Mouse (Mus musculus): ENCODE data around the gene Mrgpre. TPM values are rescaled to one million over a fixed set of nuclear protein-coding genes. Genes with fewer than 3 reads are reported as not detected.

Gene Mrgpre
- polyA plus RNA-seq, 2 experiments: 0.23 to 0.28 TPM

DNA sequence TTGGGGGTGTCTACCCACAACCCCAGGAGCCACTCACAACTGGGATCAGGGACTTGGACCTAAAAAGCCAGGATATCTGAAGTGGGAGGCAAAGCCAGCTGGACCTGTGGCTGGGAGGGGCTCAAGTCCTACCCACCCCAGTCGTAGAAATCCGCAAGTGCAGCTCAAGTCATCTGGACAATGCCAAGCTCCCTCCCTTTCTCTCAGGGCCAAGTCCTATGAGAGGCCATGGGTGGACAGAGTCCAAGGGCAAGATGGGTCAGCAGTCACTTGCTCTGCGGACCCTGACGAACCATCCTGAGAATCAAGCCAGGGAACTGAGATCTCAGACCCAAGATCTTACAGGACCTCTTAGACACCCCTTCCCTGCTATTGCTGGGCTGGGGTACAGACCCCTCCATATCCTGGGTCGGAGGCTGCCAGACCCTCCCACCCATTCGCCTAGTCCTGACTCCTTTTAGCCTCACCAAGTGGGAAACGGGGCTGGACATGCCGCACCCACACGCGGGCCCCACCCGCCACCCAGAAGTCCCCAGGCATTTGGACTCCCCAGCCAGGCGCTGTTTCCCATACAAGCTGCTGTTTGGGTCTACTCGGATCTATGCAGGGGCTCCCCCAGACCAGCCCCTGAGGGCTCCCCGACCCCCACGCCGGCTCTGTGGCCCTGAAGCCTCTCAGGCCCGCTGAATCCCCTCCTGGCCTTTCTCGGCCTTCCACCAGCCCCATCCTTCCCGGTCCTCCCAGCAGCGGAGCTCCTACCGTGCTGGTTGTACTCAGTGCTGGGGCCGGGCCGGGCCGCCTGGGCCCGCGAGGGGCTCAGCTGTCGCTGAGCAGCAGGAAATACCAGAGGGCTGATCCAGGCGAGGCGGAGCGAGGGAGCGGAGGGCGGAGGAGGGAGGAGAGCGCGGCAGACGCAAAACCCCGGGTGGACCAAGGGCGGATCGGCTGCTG, 44.5 kb downstream of the Mrgpre start:
- H3K27me3 ChIP-seq (ENCODE audit: control insufficient read depth, insufficient read depth, low read length): peaks cover 15% of the 10 kb centered on the region
- H3K4me2 ChIP-seq (ENCODE audit: low read depth): peak overlapping the region; percentile 41
- no peaks in the 10 kb centered on the region for H3K4me1 ChIP-seq (replicated peaks; ENCODE audit: control insufficient read depth in 2 of 2, insufficient read depth in 2 of 2, low read length in 1 of 2)
- DNase-seq (ENCODE audit: low read depth in 3 of 3, low spot score in 3 of 3): no peak
- peak overlapping the region; percentile 37 to 40 for H3K4me3 ChIP-seq (ENCODE audit: insufficient read depth in 1 of 2, low read depth in 2 of 2, low read length in 2 of 2)
- H3K27ac ChIP-seq: no peak overlapping the region
- WGBS (ENCODE audit: insufficient replicate concordance): 7% methylated on average over 35 of the region's 38 CpGs
- no peak overlapping the region; the same call in 1 of the 2 replicates for H3K9ac ChIP-seq (replicated peaks)
- no peak for ATAC-seq (ENCODE audit: insufficient read depth)
- TF ChIP-seq CTCF (IDR thresholded peaks at IDR 0.05; ENCODE audit: low read depth) (no peak), EP300 (IDR thresholded peaks at IDR 0.05; ENCODE audit: low read depth) (no peak)
- H3K36me3 ChIP-seq (replicated peaks; ENCODE audit: control insufficient read depth, insufficient read depth, low read depth): no peaks in the 10 kb centered on the region
- H3K9me3 ChIP-seq (ENCODE audit: control insufficient read depth, low read length): no peaks in the 10 kb centered on the region

DNA sequence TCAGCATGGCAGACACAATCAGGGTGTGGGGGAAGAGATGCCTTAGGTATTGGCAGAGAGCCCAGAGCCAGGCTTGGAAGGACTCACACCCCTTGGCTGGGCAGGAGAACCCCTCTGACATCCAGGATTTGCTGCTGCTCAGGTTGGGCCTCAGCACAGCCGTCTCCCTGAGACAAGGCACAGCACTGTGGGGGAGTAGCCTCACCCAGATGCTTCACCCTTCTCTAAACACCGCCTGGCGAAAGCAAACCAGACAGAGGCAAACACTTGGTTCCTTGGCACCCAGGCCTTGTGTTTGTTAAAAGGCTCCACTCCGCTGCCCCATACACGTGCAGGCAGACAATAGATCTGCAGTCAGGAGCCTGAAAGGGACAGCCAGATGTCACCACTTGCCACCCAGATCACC, 45.7 kb downstream of the Mrgpre start:
- WGBS (ENCODE audit: insufficient replicate concordance): 46% methylated on average over 5 of the region's 5 CpGs
- H3K27ac ChIP-seq: no peak overlapping the region
- DNase-seq (ENCODE audit: low read depth in 3 of 3, low spot score in 3 of 3): no peak

DNA sequence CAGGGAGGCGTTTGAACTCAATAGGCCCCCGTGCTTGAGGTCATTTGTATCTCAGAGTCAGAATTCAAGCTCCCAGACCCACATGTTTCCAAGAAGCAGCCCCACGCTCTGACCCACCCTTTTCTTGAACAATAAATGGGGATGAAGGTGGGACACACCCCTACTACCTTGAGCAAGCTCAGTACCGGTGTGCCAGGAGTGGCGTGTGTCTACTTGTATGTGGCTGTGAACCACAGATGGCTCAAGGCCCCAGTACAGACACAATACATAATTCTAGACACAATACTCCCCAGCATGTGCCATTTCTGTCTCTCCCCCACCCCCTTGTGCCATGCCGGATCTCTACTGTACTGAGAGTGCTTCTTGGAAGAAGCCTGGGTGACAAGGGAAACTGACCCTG, 46.1 kb downstream of the Mrgpre start:
- 58% methylated on average over 6 of the region's 6 CpGs for WGBS (ENCODE audit: insufficient replicate concordance)
- H3K4me2 ChIP-seq (ENCODE audit: low read depth): no peak overlapping the region

More for the DNA sequence above, 45.7 kb downstream of the Mrgpre start:
- no peaks in the 10 kb centered on the region for H3K4me1 ChIP-seq (replicated peaks; ENCODE audit: control insufficient read depth in 2 of 2, insufficient read depth in 2 of 2, low read length in 1 of 2)
- H3K36me3 ChIP-seq (replicated peaks; ENCODE audit: control insufficient read depth, insufficient read depth, low read depth): no peaks in the 10 kb centered on the region
- peaks cover 15% of the 10 kb centered on the region for H3K27me3 ChIP-seq (ENCODE audit: control insufficient read depth, insufficient read depth, low read length)
- no peak overlapping the region for H3K4me3 ChIP-seq (ENCODE audit: insufficient read depth in 1 of 2, low read depth in 2 of 2, low read length in 2 of 2)
- no peak for TF ChIP-seq CTCF (IDR thresholded peaks at IDR 0.05; ENCODE audit: low read depth)
- no peak for TF ChIP-seq EP300 (IDR thresholded peaks at IDR 0.05; ENCODE audit: low read depth)
- H3K9ac ChIP-seq (replicated peaks): no peak overlapping the region
- no peaks in the 10 kb centered on the region for H3K9me3 ChIP-seq (ENCODE audit: control insufficient read depth, low read length)
- no peak for ATAC-seq (ENCODE audit: insufficient read depth)
- no peak overlapping the region for H3K4me2 ChIP-seq (ENCODE audit: low read depth)

DNA sequence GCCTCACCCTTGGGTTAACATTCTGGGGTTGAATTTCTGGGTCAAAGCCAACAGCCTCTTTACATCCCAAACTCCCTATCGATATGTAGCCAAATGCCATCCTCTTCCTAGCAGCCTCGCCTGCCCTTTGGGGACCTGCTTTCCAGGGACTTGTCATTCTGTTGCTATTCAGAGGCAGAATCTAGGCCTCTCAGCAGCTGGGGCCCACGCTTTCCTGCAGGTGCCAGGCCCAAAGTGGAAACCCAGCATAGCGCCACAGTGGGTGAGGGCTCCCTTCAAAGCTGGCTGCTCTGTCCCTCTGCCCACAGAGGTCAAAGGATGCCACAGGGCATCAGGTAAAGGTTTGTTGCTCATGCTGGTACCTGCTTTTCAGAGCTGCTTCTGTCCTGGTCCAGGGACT, 50.6 kb downstream of the Mrgpre start:
- Histone ChIP-seq H3K27me3 (ENCODE audit: control insufficient read depth, insufficient read depth, low read length) (no peaks in the 10 kb centered on the region), H3K9me3 (ENCODE audit: control insufficient read depth, low read length) (no peaks in the 10 kb centered on the region), H3K4me2 (ENCODE audit: low read depth) (no peak overlapping the region), H3K27ac (no peak overlapping the region), H3K9ac (replicated peaks) (no peak overlapping the region), H3K4me3 (ENCODE audit: insufficient read depth in 1 of 2, low read depth in 2 of 2, low read length in 2 of 2) (no peak overlapping the region), H3K36me3 (replicated peaks; ENCODE audit: control insufficient read depth, insufficient read depth, low read depth) (no peaks in the 10 kb centered on the region), H3K4me1 (replicated peaks; ENCODE audit: control insufficient read depth in 2 of 2, insufficient read depth in 2 of 2, low read length in 1 of 2) (no peaks in the 10 kb centered on the region)
- no peak for TF ChIP-seq CTCF (IDR thresholded peaks at IDR 0.05; ENCODE audit: low read depth)
- 62% methylated on average over 4 of the region's 4 CpGs for whole genome bisulfite sequencing (ENCODE audit: insufficient replicate concordance)
- DNase-seq (ENCODE audit: low read depth in 3 of 3, low spot score in 3 of 3) (no peak), ATAC-seq (ENCODE audit: insufficient read depth) (no peak)

More for the DNA sequence above, 46.1 kb downstream of the Mrgpre start:
- DNase-seq (ENCODE audit: low read depth in 3 of 3, low spot score in 3 of 3) (no peak), ATAC-seq (ENCODE audit: insufficient read depth) (no peak)
- no peak overlapping the region for H3K9ac ChIP-seq (replicated peaks)
- peaks cover 15% of the 10 kb centered on the region for H3K27me3 ChIP-seq (ENCODE audit: control insufficient read depth, insufficient read depth, low read length)
- no peak overlapping the region for H3K27ac ChIP-seq
- no peak overlapping the region for H3K4me3 ChIP-seq (ENCODE audit: insufficient read depth in 1 of 2, low read depth in 2 of 2, low read length in 2 of 2)
- no peaks in the 10 kb centered on the region for H3K4me1 ChIP-seq (replicated peaks; ENCODE audit: control insufficient read depth in 2 of 2, insufficient read depth in 2 of 2, low read length in 1 of 2)
- TF ChIP-seq EP300 (IDR thresholded peaks at IDR 0.05; ENCODE audit: low read depth) (no peak), CTCF (IDR thresholded peaks at IDR 0.05; ENCODE audit: low read depth) (no peak)
- no peaks in the 10 kb centered on the region for H3K36me3 ChIP-seq (replicated peaks; ENCODE audit: control insufficient read depth, insufficient read depth, low read depth)
- no peaks in the 10 kb centered on the region for H3K9me3 ChIP-seq (ENCODE audit: control insufficient read depth, low read length)

DNA sequence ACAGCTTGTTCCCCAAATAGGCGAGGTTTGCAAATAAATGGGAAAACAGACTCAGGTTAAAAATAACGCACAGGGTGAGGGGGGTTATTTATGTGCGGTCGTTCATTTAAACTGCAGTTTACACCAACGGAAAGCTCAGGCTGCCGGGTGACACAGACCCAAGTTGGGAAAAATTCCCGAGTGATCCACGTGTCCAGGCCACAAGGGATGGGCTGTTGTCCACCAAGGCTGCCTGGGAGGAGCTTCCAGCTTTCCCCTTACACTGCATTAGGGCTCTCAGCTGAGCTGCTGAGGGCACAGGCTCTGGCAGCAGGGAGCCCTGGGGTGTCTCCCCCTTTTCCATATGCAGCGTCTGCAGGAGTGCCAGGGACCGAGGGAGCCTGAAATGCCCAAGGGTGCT, 54.4 kb downstream of the Mrgpre start:
- ATAC-seq (ENCODE audit: insufficient read depth) (no peak), DNase-seq (ENCODE audit: low read depth in 3 of 3, low spot score in 3 of 3) (no peak)
- H3K27me3 ChIP-seq (ENCODE audit: control insufficient read depth, insufficient read depth, low read length): no peaks in the 10 kb centered on the region
- H3K36me3 ChIP-seq (replicated peaks; ENCODE audit: control insufficient read depth, insufficient read depth, low read depth): no peaks in the 10 kb centered on the region
- H3K4me1 ChIP-seq (replicated peaks; ENCODE audit: control insufficient read depth in 2 of 2, insufficient read depth in 2 of 2, low read length in 1 of 2): no peaks in the 10 kb centered on the region
- H3K9ac ChIP-seq (replicated peaks): no peak overlapping the region
- WGBS (ENCODE audit: insufficient replicate concordance): 61% methylated on average over 9 of the region's 10 CpGs
- no peaks in the 10 kb centered on the region for H3K9me3 ChIP-seq (ENCODE audit: control insufficient read depth, low read length)
- TF ChIP-seq CTCF (IDR thresholded peaks at IDR 0.05; ENCODE audit: low read depth) (no peak), EP300 (IDR thresholded peaks at IDR 0.05; ENCODE audit: low read depth) (no peak)
- no peak overlapping the region for H3K4me2 ChIP-seq (ENCODE audit: low read depth)
- no peak overlapping the region for H3K4me3 ChIP-seq (ENCODE audit: insufficient read depth in 1 of 2, low read depth in 2 of 2, low read length in 2 of 2)
- H3K27ac ChIP-seq: no peak overlapping the region

Small RNA genes within 50 kb of the gene (microRNA-seq; reads per million reads assigned to microRNA genes)
- not detected for gene Gm22064

Other genes starting within 250 kb of the Mrgpre start
- gene Nap1l4, start 235.4 kb downstream of the Mrgpre start, polyA plus RNA-seq (2012; rRNA removed): 41.3 and 54.3 TPM in 2 replicates
- gene Nap1l4, start 235.4 kb downstream of the Mrgpre start, polyA plus RNA-seq (2014; fragmentation: Nextera tagmentation; extraction: Ambion mirVana): 33.7 and 39.4 TPM in 2 replicates
- gene Cars, start 184.4 kb downstream of the Mrgpre start, polyA plus RNA-seq (2012; rRNA removed): 18.1 and 35.7 TPM in 2 replicates
- gene Cars, start 184.4 kb downstream of the Mrgpre start, polyA plus RNA-seq (2014; fragmentation: Nextera tagmentation; extraction: Ambion mirVana): 41.4 and 42.7 TPM in 2 replicates
- 0.27 and 0.29 TPM in 2 replicates for gene Tnfrsf26, start 155.8 kb downstream of the Mrgpre start, polyA plus RNA-seq (2012; rRNA removed)
- gene Tnfrsf26, start 155.8 kb downstream of the Mrgpre start, polyA plus RNA-seq (2014; fragmentation: Nextera tagmentation; extraction: Ambion mirVana): 0.52 and 0.65 TPM in 2 replicates
- gene Tnfrsf22, start 134.8 kb downstream of the Mrgpre start, polyA plus RNA-seq (2012; rRNA removed): 0.69 and 0.71 TPM in 2 replicates
- gene Tnfrsf22, start 134.8 kb downstream of the Mrgpre start, polyA plus RNA-seq (2014; fragmentation: Nextera tagmentation; extraction: Ambion mirVana): 0.99 and 1.2 TPM in 2 replicates
- 0.22 and 0.23 TPM in 2 replicates for gene Tnfrsf23, start 98.6 kb downstream of the Mrgpre start, polyA plus RNA-seq (2012; rRNA removed)
- gene Tnfrsf23, start 98.6 kb downstream of the Mrgpre start, polyA plus RNA-seq (2014; fragmentation: Nextera tagmentation; extraction: Ambion mirVana): 0.35 and 0.44 TPM in 2 replicates
- 1.5 and 1.6 TPM in 2 replicates for gene Osbpl5, start 27.5 kb downstream of the Mrgpre start, polyA plus RNA-seq (2012; rRNA removed)
- 1.3 and 1.9 TPM in 2 replicates for gene Osbpl5, start 27.5 kb downstream of the Mrgpre start, polyA plus RNA-seq (2014; fragmentation: Nextera tagmentation; extraction: Ambion mirVana)
- gene Mrgprg, start 17.5 kb downstream of the Mrgpre start, polyA plus RNA-seq (2012; rRNA removed): not detected in 2 replicates
- gene Mrgprg, start 17.5 kb downstream of the Mrgpre start, polyA plus RNA-seq (2014; fragmentation: Nextera tagmentation; extraction: Ambion mirVana): not detected in 2 replicates
- 7.6 and 7.7 TPM in 2 replicates for gene Nadsyn1, start 38.3 kb upstream of the Mrgpre start, polyA plus RNA-seq (2012; rRNA removed)
- 6.0 and 7.1 TPM in 2 replicates for gene Nadsyn1, start 38.3 kb upstream of the Mrgpre start, polyA plus RNA-seq (2014; fragmentation: Nextera tagmentation; extraction: Ambion mirVana)
- 58.8 and 61.2 TPM in 2 replicates for gene Dhcr7, start 38.6 kb upstream of the Mrgpre start, polyA plus RNA-seq (2012; rRNA removed)
- gene Dhcr7, start 38.6 kb upstream of the Mrgpre start, polyA plus RNA-seq (2014; fragmentation: Nextera tagmentation; extraction: Ambion mirVana): 57.0 and 61.4 TPM in 2 replicates
- gene Gm498, start 82.3 kb upstream of the Mrgpre start, polyA plus RNA-seq (2012; rRNA removed): not detected in 2 replicates
- not detected in 2 replicates for gene Gm498, start 82.3 kb upstream of the Mrgpre start, polyA plus RNA-seq (2014; fragmentation: Nextera tagmentation; extraction: Ambion mirVana)
- gene Shank2, start 217.4 kb upstream of the Mrgpre start, polyA plus RNA-seq (2012; rRNA removed): 0.35 and 0.47 TPM in 2 replicates
- gene Shank2, start 217.4 kb upstream of the Mrgpre start, polyA plus RNA-seq (2014; fragmentation: Nextera tagmentation; extraction: Ambion mirVana): 0.17 and 0.27 TPM in 2 replicates